Mouse (Mus musculus): ENCODE measurements at regions not wholly inside any gene's neighbourhood (a gene's known extent, or its start where the extent isn't known, plus 50 kb on each side); places are given as distances from the start of the nearest gene placed in this dataset.

DNA sequence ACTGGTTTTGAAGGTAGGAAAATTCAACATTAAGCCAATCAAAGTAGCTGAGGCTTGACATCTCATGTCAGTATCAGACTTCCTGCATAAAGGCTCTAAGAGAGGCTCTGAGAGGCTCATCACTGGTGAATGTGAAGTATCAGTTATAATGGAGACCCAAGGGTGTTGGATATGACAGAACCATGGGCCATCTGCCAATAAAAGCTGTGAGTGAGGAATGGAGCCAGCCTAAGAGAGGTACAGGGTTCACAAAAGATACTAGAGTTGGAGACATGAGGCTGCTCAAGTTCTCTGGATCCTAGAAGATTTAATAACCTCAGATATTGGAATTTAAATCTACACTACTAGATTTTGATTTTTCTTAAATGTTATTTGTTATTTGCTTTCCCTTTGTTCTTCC lies 440.1 kb upstream of the BC052040 start:
- TF ChIP-seq POLR2A (IDR thresholded peaks at IDR 0.05; ENCODE audit: borderline replicate concordance, extremely low read depth, insufficient read depth, insufficient read length, poor library complexity, severe bottlenecking), result no peak
- TF ChIP-seq CTCF (IDR thresholded peaks at IDR 0.05; ENCODE audit: borderline replicate concordance, extremely low read depth, insufficient read depth, insufficient read length), result no peak

Measured in brain, embryonic 14.5 days (tissue).